Mouse (Mus musculus): ENCODE data around the gene Nup93. TPM values are rescaled to one million over a fixed set of nuclear protein-coding genes. Genes with fewer than 3 reads are reported as not detected.
A peak's percentile ranks its signal among the peaks of the same experiment; 100 is the strongest.
"Not testable (repeated sequence)": the region's sequence is repeated elsewhere in the genome, so short reads cannot be mapped to it uniquely, and the experiment has no call there.

The Nup93 gene
- total RNA-seq (2021) = 10 to 100 TPM in 1 of 2 experiments, 1 to 10 TPM in 1; 9.8 to 10.1 TPM
- long read RNA-seq, experiment 1, transcript Nup93-201 (22 exons, 2,707 nt) = major isoform, 6 of 9 reads
- long read RNA-seq, experiment 1, partial matches to known transcripts = 1 of 9 reads
- long read RNA-seq, experiment 1, other reads (novel, unspliced or antisense) = 2 of 9 reads
- long read RNA-seq, experiment 2, transcript Nup93-201 (22 exons, 2,707 nt) = major isoform, 8 of 9 reads
- long read RNA-seq, experiment 2, partial matches to known transcripts = 0 of 9 reads
- long read RNA-seq, experiment 2, other reads (novel, unspliced or antisense) = 1 of 9 reads

GRCm38 (mm10) chr8:94214252-94215173 is at the start of gene Nup93:
Nup93 (plus strand) TSS chr8:94214564.
- peak; percentile 99 for DNase-seq

- not testable (repeated sequence) for DNase-seq
These were observed 48.6 kb upstream of the Nup93 start for GRCm38 (mm10) chr8:94165772-94166171.

DNA sequence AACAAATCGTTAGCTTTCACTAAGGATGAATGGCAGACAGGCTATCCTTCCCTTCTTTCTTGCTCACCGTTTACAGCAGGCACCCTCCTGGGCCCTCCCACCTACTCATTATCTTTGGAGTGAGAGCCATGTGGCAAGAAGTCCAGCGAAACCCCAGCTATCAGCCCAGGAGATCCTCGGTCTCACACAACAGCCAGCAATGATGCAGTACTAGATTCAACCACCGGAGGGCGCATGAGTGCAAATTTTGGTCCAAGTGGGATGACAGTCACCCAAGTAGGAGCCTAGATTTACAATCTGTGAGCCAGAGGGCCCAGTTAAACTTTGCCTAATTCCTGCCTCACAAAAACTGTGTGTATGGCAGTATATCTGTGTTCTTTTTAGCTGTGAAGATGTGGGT is 47.1 kb upstream of the Nup93 start:
- DNase-seq = peak; percentile 73

- DNase-seq = no peak
These were observed 44.8 kb upstream of the Nup93 start for GRCm38 (mm10) chr8:94169547-94169946.

- DNase-seq = peak; percentile 83
These were observed 43.0 kb upstream of the Nup93 start for GRCm38 (mm10) chr8:94171321-94171755.

- DNase-seq = peak; percentile 83
These were observed 42.1 kb upstream of the Nup93 start, which contains the start of gene Mt2 for GRCm38 (mm10) chr8:94172075-94172808. Mt2 (plus strand) TSS chr8:94172664.

DNA sequence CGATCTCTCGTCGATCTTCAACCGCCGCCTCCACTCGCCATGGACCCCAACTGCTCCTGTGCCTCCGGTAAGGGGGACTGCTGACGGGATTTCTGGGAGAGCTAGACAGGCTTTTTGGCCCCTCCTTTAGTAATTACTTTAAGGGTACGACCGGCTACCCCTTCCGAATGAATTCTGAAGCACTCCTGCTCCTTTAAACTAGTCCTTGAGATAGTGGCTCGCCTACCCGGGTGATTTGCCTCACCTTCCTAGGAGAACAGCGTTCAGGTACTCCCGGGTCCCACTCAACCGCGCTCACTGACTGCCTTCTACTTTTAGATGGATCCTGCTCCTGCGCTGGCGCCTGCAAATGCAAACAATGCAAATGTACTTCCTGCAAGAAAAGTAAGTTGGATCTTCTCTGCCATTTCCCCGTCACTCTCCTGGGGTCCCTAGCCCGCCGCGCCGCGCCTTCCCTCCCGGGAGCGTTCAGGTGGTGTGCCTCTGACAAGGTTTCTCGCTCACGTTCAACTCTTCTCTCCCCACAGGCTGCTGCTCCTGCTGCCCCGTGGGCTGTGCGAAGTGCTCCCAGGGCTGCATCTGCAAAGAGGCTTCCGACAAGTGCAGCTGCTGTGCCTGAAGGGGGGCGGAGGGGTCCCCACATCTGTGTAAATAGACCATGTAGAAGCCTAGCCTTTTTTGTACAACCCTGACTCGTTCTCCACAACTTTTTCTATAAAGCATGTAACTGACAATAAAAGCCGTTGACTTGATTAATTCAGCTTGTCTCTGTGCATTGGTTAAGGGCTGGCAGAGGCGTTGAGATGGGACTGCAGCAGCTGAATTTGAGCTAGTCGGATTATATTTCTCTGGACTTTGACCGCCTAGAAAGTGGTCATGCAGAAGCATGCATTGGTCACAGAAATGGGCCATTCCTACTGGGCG is 41.3 kb upstream of the Nup93 start:
- DNase-seq = no peak

DNA sequence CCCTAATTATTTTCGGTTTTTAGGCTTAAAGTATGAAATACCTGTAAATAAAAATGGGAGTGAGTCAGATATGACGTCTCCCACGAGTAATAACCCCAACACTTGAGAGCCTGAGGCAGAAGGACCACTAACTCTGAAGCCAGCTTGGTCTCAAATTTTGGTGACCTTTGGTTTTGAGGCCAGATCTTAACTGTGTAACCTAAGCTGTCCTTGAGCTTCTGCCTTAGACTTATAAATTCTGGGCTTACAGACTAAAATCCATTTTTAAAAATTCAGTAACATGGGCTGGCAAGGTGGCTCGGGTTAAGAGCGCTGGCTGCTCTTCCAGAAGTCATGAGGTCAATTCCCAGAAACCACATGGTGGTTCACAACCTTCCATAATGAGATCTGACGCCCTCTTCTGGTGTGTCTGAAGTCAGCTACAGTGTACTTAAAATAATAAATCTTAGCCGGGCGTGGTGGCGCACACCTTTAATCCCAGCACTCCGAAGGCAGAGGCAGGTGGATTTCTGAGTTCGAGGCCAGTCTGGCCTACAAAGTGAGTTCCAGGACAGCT is 40.4 kb upstream of the Nup93 start:
- no peak for DNase-seq

DNA sequence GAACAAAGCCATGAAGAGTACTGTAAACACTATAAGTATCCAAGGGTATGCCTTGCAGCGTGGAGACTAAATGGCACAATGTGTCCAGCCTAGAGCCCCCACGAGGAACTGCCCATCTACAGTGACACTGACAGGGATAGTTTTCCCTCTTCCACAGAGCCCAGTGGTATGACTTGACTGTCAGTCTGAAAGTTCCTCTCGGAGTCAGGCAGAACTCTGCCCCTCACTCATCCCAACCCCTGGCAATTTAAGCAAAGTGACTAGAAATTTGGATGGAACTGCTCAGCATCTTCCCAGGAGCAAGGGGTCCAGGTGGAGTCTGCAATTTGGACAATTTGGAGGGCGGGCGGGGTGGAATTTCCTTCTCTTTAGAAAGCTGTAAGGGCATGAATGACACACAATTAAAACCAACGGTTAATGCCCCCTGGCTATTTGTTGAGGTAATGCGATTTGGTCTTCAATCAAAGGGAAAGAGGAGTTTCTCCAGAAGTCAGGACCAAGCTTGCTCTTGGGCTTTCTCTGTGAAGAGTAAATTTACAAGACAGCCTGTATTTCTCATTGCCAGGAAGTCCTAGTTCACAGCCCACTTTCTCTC is 39.6 kb upstream of the Nup93 start:
- DNase-seq = no peak

- DNase-seq = no peak
These were observed 36.5 kb upstream of the Nup93 start for GRCm38 (mm10) chr8:94177716-94178390.

- peak; percentile 95 for DNase-seq
These were observed 35.3 kb upstream of the Nup93 start, which contains the start of gene Mt1 for GRCm38 (mm10) chr8:94178857-94179712. Mt1 (plus strand) TSS chr8:94179082.

DNA sequence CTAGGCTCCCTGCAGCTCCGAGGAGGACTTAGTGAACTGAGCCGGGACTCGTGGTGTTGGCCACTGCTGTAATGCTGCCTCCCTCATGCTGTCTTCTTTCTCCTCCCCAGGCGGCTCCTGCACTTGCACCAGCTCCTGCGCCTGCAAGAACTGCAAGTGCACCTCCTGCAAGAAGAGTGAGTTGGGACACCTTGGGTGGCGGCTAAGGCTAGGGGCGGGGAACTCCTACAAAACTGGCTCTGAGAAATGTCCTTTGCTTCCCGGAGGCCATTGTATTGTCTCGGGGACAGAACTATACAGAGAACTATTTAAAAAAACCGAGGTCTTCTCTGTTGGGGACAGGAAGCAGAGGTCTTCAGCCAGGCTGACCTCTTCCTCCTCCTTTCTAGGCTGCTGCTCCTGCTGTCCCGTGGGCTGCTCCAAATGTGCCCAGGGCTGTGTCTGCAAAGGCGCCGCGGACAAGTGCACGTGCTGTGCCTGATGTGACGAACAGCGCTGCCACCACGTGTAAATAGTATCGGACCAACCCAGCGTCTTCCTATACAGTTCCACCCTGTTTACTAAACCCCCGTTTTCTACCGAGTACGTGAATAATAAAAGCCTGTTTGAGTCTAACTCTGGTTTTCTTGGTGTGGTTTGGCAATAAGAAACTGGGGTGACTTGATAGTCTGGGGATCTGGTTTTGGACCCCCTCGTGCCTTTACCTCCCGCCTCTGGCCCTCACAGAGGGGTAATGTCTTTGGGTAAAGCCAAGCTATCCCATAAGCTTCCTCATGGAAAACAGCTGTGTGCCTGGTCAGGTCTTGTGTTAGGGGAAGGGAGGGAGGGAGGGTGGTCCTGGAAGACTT is 34.4 kb upstream of the Nup93 start:
- DNase-seq = no peak

DNA sequence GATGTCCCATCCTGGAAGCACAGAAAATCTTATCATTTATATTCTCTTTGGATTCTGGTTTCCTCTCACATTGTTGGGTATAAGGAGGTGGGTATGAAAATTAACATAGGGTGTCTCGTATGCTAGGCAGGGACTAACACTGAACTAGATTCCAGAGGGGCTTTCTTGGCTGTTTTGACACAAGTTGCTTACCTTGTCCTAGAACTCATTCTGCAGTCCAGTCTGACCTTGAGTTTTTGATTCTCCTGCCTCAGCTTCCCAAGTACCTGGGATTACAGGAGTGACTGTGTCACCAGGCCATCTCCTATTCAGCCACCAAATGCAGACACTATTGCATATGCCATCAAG is 33.8 kb upstream of the Nup93 start:
- no peak for DNase-seq

DNA sequence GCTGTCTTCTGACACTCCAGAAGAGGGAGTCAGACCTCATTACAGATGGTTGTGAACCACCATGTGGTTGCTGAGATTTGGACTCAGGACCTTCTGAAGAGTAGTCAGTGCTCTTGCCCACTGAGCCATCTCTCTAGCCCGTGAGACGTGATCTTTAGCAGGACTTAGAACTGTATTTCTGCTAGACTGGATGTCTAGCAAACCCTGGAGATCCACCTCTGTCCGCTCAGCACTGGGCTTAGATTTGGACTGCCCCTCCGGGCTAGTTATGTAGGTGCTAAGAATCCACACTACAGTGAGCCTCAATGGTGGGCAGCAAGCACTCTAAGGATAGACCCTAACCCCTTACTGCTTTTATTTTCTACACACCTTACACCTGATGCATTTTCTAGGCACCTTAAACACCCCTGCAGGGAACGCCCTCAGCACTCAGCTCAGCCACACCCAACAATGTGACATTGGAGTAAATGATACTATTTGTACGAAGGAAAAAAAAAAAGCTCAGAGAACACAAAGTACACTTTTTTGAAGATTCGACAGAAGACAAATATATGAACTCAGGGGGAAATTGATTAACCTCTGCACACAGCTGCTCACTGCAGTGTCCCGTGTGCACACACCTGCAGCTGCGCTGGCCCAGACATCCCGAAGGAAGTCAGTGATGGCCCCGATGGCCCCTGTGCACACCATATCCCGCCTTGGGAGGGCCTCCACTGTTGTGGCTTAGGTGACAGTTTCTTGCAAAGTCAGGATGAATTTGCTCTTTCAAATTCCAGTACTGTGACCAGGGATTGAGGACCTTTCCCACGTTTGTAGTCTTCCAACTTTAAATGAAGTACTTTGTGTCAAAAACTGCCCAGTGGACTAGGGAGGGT is 32.1 kb upstream of the Nup93 start:
- no peak for DNase-seq

DNA sequence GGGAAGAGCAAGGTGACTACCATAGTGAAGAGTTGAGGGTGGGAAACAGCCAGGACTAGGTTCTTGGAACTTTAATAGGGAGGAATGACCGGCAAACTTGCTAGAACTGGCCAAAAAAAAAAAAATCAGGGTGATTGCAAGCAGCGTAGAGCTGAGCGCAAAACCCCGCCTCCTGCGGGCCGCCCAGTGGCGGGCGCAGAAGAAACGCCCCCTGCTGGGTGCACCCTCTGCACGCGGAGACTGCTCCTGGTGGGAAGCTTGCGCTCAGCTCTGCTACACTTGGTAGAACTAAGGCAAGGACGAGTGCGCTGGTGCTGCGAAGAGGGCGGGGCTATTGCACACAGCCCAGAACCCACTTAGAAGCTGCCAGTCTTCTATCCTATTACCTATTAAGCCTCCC is 31.2 kb upstream of the Nup93 start:
- DNase-seq = peak; percentile 81

- no peak for DNase-seq
These were observed 30.0 kb upstream of the Nup93 start for GRCm38 (mm10) chr8:94184357-94184843.

GRCm38 (mm10) chr8:94185791-94186190 is 28.6 kb upstream of the Nup93 start:
- no peak for DNase-seq
